Mouse (Mus musculus): ENCODE measurements around the gene Arhgef25. TPM values are rescaled to one million over a fixed set of nuclear protein-coding genes. Genes with fewer than 3 reads are reported as not detected.
A peak's percentile ranks its signal among the peaks of the same experiment; 100 is the strongest.
"Not testable (repeated sequence)": the region's sequence is repeated elsewhere in the genome, so short reads cannot be mapped to it uniquely, and the experiment has no call there.

Gene Arhgef25
- total RNA-seq, 2 experiments from 2014 or later = 40.4 to 43.0 TPM

DNA sequence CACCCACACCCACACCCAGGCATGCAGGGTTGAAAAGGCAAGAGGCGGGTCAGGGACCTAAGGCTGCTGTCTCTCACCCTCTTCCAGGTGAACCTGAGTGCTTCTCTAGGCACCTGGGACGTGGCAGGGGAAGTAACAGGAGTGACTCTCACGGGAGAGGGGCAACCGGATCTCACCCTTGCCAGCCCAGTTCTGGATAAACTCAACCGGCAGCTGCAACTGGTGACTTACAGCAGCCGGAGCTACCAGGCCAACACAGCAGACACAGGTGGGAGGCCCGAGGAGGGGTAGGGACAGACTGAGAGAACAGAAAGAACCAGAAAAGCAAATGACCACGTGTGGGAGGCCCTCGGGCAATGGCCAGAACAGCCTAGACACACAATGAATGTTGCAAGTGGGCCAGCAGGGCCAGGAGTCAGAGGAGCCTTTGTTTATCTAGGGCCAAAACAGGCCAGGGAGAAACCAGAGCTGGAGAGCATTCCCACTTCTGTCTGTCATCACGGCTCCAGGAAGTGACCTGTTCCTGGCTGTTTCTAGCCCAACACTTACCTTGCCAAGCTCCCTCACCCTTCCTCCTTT, 22.2 kb downstream of the Arhgef25 start:
- no peak for DNase-seq (ENCODE audit: low spot score in 2 of 2)

DNA sequence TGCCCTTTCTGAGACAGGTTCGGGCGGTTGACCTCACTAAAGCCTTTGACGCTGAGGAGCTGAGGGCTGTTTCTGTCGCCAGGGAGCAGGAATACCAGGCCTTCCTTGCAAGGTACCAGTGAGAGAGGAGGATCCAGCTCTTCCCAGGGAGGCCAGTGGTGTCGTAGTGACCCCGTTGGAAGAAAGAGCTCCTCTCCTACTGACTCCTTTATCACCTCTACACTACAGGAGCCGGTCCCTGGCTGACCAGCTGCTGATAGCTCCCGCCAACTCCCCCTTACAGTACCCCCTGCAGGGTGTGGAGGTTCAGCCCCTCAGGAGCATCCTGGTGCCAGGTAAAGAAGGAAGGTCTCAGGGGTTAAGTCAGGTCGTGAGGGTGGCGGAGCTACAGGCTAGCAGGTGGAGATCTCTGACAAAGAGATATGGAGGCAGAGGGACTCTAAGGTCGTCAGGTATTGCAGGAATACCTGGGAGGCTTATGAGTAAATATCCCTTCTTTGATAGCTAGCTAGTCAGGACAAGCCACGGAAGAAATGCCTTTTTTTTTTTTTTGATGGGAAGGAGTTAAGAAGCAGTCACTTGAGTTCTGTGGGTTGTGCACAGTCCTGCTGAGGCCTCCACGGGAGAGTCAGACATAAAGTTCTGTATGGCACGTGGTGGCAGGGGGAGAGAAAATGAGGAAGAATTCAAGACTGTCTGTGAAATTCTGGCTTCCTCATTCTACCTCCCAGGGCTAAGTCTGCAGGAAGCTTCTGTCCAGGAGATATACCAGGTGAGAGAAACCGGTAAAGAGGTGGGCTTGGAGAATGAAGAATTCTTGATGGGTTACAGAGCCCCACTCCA, 22.9 kb downstream of the Arhgef25 start:
- DNase-seq (ENCODE audit: low spot score in 2 of 2) = no peak

DNA sequence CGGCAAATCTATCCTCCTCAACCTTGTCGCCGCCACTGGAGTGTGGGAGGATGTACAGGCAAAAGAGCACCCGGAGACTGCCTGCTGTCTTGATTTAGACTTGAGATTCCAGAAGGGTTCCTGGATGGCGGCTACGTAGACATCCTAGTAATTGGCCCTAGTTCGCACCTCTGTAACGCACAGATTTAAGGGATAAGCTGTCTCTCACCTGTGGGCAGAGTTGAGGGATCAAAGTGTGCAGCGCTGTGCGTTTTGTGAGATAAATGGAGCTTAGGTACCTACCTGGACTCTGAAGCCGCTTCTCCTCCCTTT, 23.5 kb downstream of the Arhgef25 start:
- DNase-seq (ENCODE audit: low spot score in 2 of 2) = no peak

DNA sequence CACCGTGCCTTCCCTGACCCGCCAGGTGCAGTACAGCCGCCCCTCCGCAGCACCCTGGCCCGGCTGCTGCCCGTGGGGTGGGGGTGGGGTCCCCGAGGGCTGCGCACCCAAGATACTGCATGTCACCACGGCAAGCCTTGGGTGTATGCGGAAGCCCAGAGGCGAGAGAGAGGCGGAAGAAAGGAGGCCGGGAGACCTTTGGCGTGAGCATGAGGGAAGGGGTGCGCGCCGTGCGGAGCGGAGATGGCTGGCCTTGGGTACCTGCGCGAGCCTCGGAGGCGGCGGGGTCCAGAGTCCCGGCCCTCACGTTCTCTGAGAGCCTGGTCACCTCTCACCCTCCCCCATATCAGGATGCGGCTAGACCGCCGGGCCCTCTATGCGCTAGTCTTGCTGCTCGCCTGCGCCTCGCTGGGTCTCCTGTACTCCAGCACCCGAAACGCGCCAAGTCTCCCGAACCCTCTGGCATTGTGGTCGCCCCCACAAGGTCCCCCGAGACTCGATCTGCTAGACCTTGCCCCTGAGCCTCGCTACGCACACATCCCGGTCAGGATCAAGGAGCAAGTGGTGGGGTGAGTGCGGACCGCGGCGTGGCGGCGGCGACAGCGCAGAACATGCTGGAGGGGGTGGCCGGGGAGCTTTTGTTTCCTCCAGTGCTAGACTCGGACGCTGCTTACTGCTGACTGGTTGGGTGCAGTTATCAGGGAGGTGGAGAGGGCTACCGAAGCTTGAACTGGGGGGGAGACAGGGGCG, 24.1 kb downstream of the Arhgef25 start:
- DNase-seq (ENCODE audit: low spot score in 2 of 2) = no peak

DNA sequence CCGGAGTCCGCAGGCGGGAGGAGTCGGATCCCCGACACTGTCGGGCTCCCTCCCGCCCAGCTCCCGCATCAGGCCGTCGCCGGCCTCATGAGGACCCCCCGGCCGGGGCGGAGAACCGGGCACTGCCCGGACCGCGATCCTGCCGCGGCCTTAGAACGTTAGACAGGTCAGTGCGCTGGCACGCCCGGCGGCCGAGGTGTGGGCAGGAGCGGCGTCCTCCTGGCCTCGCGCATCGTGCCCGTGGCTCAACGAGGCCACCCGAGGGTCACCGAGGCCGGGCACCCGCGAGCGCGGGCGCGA, 24.6 kb downstream of the Arhgef25 start:
- no peak for DNase-seq (ENCODE audit: low spot score in 2 of 2)

DNA sequence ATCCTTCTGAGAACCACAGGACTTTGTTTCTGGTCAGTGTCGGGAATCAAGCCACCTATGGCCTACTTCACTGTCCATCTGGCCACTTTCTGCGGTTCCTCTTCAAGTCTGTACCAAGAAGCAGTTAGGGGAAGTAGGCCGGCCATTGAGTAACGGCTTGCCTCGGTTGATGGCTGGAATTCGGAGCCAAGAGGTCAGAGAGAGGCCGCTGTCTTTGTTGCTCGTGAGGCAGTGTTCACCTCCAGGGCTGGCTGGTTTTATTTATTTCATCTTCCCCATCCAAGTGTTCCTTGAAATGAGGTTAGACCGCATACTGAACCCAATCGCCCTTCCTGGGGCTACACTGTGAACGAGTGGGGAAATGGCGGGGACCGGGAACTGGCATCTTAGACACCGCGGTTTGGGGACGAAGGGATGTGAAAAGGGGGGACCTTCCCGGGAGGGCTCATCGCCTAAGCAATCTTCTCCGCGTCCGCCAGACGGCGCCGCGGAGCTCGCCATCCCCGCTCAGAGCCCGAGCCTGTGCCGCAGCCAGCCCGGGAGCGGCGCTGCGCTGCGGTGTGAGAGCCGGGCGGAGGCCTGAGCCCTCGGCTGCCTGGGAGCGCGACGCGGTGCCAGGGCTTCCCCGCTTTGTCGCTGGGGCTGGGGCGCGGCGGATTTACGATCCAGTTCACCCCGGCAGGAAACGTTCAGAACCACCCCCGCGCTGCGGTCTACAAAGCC, 25.1 kb downstream of the Arhgef25 start, which contains the start of gene B4galnt1:
B4galnt1 (plus strand) TSS at position 595 of the 723 bp plus-strand sequence.
- DNase-seq (ENCODE audit: low spot score in 2 of 2) = peak; percentile 57 to 75

DNA sequence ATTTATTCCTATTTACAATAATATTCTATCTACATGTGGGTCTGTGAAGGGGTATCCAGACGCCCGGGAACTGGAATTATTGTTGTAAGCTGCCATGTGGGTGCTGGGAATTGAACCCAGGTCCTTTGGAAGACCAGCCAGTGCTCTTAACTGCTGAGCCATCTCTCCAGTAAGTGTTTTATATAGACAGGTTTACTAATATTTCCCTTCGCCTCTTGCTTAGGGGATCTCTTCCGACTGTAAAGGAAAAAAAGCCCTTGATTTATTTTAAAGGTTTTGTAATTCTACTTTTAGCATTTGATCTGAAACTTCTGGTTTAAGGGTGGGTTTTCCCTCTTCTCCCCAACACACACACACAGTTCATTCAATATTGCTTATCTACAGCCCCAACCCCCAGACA, 25.7 kb downstream of the Arhgef25 start:
- no peak for DNase-seq (ENCODE audit: low spot score in 2 of 2)

DNA sequence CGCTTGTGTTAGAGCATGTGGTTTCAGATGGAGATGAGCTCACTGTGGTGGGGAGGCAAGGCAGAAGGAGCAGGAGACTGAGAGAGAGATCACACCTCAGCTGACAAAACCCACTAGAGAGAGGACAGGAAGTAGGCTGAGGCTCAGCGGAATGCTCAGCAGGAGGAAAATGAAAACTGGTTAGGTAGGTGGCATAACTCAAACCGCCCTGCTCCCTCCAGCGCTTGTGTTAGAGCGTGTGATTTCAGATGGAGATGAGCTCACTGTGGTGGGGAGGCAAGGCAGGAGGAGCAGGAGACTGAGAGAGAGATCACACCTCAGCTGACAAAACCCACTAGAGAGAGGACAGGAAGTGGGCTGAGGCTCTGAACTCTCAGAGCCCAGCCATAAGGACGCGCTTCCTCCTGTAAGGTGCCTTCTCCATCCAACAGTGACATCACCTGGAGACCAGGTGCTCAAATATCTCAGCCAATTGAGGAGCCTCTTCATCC, 27.1 kb downstream of the Arhgef25 start:
- not testable (repeated sequence) for DNase-seq (ENCODE audit: low spot score in 2 of 2)

DNA sequence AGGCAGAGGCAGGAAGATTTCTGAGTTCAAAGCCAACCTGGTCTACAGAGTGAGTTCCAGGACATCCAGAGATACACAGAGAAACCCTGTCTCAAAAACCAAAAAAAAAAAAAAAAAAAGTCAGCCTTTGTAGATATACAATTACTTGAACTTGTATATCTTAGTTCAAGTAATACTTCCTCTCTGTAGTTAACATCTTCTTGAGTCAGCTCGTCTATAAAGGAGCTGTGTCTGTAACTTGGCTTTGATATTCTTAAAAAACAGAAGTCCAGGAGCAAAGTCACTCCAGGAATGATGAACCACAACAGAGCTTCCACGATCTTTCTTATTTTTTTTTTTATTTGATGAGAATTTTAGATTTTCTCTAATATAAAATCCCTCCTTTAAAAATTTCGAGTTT, 29.2 kb downstream of the Arhgef25 start:
- DNase-seq (ENCODE audit: low spot score in 2 of 2) = no peak

DNA sequence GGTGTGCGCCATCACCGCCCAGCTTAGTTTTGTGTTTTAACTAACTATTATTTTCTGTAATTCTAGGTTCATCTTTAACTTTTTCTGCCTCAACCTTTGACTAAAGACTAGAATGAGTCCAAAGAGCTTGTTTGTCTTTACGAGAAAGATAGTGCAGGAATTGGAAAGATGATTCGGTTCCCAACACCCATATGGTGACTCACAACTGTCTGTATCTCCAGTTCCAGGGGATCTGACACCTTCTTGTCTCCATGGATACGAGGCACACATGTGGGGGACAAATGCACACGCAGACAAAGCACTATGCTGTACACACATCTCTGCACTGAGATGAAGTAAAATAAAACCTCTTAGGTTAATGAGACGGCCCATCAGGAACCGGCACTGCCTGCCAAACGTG, 29.8 kb downstream of the Arhgef25 start:
- DNase-seq (ENCODE audit: low spot score in 2 of 2) = no peak

DNA sequence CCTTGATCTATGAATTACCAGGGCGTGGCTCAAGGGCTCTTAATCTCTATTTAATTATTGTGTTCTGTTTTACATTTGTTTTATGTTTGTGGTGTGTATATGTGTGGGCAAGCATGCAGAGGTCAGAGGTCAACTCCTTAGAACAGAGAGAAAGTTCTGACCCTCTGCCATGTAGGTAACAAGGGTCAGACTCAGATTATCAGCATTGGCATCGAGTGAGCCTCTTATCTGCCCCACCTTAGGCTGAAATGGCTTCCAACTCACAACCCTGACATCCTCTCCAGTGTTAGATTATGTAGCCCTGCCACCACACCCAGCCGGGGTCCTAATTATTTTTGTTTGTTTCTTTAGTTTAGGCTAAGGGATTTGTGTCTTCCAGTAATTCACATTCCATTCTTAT, 31.4 kb downstream of the Arhgef25 start:
- DNase-seq (ENCODE audit: low spot score in 2 of 2) = no peak

DNA sequence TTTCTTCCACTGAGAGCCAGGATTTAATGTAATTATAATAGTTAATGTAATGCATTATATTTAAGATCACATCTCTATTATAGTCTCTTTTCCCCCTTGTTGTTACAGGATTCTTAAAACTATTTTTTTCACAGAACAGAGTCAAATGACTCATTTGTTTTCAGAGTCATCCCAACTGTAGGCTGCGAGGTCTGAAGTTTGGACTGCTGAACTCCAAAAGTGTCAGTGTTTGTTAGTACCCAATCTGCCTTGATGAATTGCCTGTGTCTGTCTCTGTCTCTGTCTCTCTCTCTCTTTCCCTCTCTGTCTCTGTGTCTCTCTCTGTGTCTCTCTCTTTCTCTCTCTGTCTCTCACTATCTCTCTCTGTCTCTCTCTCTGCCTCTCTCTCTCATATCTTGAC, 33.4 kb downstream of the Arhgef25 start:
- no peak for DNase-seq (ENCODE audit: low spot score in 2 of 2)

DNA sequence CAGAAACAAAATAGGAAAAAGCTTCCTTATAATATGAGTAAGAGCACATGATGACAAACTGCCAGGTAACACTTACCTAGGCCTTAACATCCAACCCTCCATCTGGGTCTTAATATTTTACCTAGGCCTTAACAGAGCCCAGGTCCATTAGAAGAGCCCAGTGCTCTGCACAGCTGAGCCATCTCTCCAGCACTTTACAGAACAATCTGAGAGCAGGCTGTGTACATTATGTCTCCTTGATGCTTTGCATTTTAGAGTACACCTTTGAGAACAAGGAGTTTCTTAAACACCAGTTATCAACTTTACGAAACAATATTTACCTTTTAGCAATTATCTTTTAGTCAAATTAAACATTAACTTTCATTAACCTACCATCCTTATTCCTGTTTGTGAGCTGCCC, 33.8 kb downstream of the Arhgef25 start:
- DNase-seq (ENCODE audit: low spot score in 2 of 2) = no peak

DNA sequence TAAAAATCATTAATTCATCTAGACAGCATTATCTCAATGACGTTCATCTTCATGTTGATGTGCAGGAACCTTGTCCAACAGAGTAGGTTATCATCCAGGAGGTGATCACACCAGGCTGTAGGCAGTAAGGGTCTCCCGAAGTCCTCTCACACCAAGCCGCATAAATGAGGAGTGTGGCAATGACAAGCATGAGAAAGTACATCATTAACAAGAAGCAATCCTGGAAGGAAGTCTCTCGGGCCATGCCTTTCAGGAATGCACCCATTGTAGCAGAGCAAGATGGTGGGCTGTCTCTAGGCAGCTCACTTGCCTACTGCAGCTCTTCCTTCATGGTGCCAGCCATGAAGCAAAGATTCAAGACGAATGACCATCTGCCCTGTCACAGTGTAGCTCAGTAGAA, 35.2 kb downstream of the Arhgef25 start:
- no peak for DNase-seq (ENCODE audit: low spot score in 2 of 2)

DNA sequence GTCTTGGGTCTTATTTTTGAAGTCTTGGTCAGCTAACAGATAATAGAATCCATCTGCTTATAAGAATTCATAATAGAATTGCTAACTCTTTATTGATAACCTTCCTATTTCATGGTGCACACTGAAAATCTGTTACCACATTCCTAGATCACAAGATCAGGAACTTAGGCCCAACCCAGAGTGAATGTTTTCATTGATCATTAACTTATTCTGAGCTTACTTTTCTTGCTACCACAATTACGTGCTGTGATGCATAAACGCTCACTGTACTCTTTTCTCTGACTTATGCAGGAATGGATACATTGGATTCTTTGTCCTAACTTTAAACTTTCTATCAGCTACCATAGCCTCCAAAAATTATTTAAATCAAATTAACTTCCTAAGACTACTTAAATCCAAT, 35.6 kb downstream of the Arhgef25 start:
- DNase-seq (ENCODE audit: low spot score in 2 of 2) = no peak

DNA sequence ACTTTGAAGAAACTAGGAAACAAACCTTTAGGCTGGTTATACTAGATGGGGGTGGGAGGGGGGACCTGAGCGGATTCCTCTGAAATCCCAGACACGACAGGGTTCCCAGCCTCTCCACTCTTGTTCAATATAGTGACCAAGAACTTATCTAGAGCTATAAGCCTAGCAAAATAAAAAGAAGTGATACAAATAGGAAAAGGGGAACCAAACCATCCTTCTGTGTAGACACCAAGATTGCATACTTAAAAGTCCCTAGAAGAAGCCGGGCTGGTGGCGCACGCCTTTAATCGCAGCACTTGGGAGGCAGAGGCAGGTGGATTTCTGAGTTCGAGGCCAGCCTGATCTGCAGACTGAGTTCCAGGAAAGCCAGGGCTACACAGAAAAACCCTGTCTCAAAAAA, 36.6 kb downstream of the Arhgef25 start:
- DNase-seq (ENCODE audit: low spot score in 2 of 2) = no peak

DNA sequence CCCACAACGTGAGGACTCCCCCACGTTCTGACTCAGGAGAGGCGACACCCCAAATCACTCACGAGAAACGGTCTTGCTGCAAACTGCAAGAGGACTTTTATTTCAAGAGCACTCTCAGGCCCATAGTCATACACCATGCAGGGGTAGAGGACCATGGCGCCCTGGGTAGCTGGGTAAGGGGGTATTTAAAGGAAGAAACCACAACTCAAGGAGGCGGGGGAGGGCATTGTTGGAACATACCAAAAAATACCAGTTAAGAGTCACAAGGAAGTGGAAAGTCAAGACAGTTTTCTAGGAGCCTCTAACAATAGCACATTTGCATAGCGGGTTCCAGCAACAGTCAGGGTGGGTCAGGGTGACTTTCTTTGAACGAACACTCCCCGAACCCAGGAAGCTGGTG, 37.3 kb downstream of the Arhgef25 start:
- DNase-seq (ENCODE audit: low spot score in 2 of 2) = not testable (repeated sequence)

DNA sequence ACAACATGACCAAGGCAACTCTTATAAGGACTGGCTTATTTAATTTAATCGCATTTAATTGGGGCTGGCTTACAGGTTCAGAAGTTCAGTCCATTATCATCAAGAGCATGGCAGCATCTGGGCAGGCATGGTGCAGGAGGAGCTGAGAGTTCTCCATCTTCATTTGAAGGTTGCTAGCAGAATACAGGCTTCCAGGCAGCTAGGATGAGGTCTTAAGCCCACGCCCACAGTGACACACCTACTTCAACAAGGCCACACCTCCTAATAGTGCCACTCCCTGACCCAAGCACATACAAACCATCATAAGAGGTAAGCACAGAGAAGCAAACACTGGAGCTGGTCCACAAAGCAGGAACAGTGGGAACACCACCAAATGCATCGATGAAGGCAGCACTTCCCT, 38.6 kb downstream of the Arhgef25 start:
- DNase-seq (ENCODE audit: low spot score in 2 of 2) = not testable (repeated sequence)

DNA sequence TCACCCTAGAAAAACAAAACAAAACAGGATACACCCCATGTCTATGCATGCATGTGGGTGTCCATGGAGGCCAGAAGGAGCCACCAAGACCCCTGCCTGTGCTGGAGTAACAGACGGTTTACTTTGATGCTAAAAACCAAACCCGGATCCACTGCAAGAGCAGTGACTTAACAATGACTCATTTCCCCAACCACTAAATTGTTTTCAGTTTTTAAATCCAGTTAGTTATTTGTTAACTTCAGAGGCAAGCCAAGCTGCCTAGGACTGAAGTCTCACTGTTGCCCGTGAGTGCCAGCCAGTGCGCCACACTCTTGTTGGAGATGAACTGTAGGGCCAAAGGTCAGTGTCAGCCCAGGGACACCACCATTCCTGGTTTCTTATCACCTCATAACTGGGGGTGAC, 39.4 kb downstream of the Arhgef25 start:
- no peak for DNase-seq (ENCODE audit: low spot score in 2 of 2)

DNA sequence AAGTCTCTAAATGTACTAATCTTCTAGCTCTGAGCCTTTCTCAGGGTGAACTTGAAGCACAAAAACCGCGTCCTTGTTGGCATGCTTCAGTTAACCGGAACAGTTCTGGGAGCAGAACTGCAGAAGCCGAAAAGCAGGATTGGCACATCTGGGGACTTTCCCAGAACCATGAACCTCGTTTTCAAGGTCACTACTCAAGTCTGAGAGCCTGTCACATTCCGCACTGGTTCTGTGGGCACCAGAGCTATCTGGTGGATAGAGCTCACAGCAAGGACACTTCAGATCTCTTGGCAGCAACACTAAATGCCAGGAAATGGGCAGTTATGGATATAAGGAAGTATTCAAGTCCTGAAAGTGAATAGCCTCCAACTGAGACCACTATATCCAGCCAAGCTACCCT, 42.7 kb downstream of the Arhgef25 start:
- no peak for DNase-seq (ENCODE audit: low spot score in 2 of 2)

DNA sequence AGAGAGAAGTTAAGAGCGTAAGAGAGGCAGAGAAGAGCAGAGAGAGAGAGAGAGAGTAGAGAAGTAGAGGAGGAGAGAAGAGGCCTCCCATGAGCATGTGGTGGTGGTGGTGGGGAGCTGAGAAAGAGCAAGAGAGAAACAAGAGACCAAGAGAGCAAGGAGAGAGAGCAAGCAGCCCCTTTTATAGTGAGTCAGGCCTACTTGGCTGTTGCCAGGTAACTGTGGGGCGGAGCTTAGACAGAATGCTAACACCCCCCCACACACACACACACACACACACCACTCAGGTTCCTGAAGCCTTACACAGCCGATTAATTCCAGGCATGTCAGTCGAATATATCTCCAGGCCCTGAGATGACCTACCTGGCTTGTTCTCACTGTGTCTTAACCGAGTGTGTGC, 44.6 kb downstream of the Arhgef25 start:
- no peak for DNase-seq (ENCODE audit: low spot score in 2 of 2)

DNA sequence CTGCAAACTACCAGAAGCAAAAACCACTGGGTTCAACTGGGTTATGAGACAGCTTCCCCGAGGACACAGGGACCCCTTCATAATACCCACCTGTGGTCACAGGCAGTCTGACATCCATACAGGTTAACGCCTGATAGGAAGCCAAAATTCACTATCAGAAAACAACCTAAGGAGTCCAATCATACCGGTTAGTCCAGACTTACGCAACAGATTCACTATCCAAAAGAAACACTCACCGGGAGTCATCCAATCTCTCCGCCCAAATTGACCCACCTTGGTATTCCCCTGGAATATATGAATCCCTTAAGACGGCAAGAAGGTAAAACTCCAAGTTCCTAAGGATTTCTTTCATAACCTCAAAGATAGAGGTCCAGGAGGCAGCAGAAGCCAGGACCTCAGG, 45.3 kb downstream of the Arhgef25 start:
- DNase-seq (ENCODE audit: low spot score in 2 of 2) = no peak
